Mouse (Mus musculus) forebrain, embryonic 12.5 days (tissue): ENCODE data around the gene Fryl. TPM values are rescaled to one million over a fixed set of nuclear protein-coding genes. Genes with fewer than 3 reads are reported as not detected.

ENCODE experiments used
- ATAC-seq: fragments of 200-750 bp; cut with Nextera tagmentation; 2 replicates; pipeline ENCODE4 v1.8.0; 2017; ENCODE audit warnings: moderate TSS enrichment; ENCODE audit not compliant: low FRiP score
- H3K27ac ChIP-seq: fragments of 300-500 bp; sonication (generic); 2 replicates; pipeline ENCODE4 v1.5.1; 2016; ENCODE audit warnings: mild to moderate bottlenecking
- H3K27me3 ChIP-seq: fragments of 300-500 bp; sonication (generic); 2 replicates; pipeline ENCODE4 v1.6.1; 2016; ENCODE audit warnings: mild to moderate bottlenecking
- H3K36me3 ChIP-seq: fragments of 300-500 bp; sonication (generic); replicated peaks from 2 replicates; pipeline ENCODE4 v1.6.1; 2016; ENCODE audit warnings: mild to moderate bottlenecking
- H3K4me1 ChIP-seq: fragments of 300-500 bp; sonication (generic); 2 replicates; pipeline ENCODE4 v1.6.1; 2016
- H3K4me2 ChIP-seq: fragments of 300-500 bp; sonication (generic); 2 replicates; pipeline ENCODE4 v1.6.1; 2016; ENCODE audit warnings: mild to moderate bottlenecking, moderate library complexity
- H3K4me3 ChIP-seq: fragments of 300-500 bp; sonication (generic); replicated peaks from 2 replicates; pipeline ENCODE4 v1.5.1; 2016; ENCODE audit warnings: mild to moderate bottlenecking
- H3K9ac ChIP-seq: fragments of 300-500 bp; sonication (generic); 2 replicates; pipeline ENCODE4 v1.6.1; 2016; ENCODE audit warnings: mild to moderate bottlenecking
- H3K9me3 ChIP-seq: fragments of 300-500 bp; sonication (generic); 2 replicates; pipeline ENCODE4 v1.6.1; 2016
- WGBS: fragments of 180-500 bp; shearing (Covaris S2); methylation state at CpG from one replicate; pipeline ENCODE4 v1.1.7; 2016; 5-methylcytosine and 5-hydroxymethylcytosine counted together
- polyA plus RNA-seq: library from polyadenylated mRNA; unstranded; fragments of >200 nt; fragmentation: Nextera tagmentation; extraction: Ambion mirVana; gene quantifications from 2 replicates; pipeline ENCODE4 v1.2.1, GENCODE M21; 2016

Fryl gene
- polyA plus RNA-seq, 1 experiment from 2014 or later = 53.4 TPM

DNA sequence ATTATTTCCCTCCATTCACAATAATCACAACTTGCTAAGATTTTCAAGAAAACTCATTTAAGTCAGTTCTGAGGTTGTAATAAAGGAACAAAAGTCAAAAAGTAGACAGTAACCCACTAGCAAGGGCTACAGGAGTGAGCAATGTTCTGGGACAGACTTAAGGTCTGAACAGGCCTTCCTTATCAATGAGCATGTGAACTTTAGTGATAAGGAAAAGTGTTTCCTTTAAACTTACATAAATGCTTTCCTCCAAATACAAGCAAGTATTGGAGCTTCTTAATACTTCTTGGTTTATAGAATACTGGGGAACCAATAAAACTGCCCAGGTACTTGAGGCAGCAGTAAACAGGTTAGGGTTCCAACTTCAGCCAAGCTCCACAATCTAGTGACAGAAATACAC lies 3.7 kb downstream of the Fryl start:
- no peak for ATAC-seq
- Histone ChIP-seq H3K9ac (no peak overlapping the region), H3K4me1 (peaks cover 15% of the 10 kb centered on the region), H3K9me3 (no peaks in the 10 kb centered on the region), H3K4me2 (no peak overlapping the region), H3K36me3 (no peaks in the 10 kb centered on the region), H3K4me3 (no peak overlapping the region), H3K27ac (no peak overlapping the region), H3K27me3 (0 out of 2 replicates have a peak, but pooled peaks cover 2% of the 10 kb centered on the region)

DNA sequence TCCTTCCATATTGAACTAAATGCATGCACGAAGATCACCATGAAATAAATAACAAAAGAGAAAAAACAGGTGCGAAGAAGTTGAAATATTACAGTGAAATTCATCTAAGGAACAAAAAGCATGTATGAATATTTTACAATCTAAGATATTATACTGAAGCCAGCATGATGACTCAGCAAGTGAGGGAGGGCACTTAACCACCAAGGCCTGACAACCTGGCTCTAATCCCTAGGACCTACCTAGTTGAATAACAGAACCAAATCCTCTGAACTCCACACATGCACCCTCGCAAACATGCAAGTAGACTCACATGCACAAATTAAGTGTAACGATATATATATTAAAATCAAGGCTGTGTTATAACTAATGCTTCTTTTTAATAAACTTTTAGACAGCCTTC lies 7.1 kb downstream of the Fryl start:
- Histone ChIP-seq H3K27me3 (no peaks in the 10 kb centered on the region), H3K9me3 (no peaks in the 10 kb centered on the region)
- WGBS = 96% methylated on average over 4 of the region's 4 CpGs

DNA sequence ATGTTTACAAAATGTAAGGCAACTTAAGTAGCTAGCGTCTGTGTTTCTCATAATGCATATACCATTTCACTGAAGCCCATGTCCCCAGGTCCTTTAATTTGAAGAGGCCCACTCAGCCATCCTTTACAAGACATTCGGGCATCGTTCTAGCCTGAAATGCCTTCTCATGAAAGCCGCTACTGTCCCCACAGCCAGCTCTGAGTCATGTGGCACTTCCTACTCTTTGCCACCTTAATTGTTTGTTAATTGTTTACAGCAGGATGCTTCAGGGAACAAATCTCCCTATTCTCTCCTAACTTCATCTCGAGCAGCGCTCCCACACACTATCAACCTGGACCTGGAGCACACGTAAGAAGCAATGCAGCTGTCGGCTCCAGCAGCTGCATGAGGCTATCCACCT lies 8.2 kb downstream of the Fryl start:
- ATAC-seq = no peak; the same call in 1 of the 2 replicates
- WGBS = 71% methylated on average over 8 of the region's 8 CpGs

More for the DNA sequence above, 7.1 kb downstream of the Fryl start:
- Histone ChIP-seq H3K27ac (no peak overlapping the region), H3K36me3 (no peaks in the 10 kb centered on the region), H3K9ac (no peak overlapping the region), H3K4me3 (no peak overlapping the region), H3K4me2 (no peak overlapping the region), H3K4me1 (peaks cover 11% of the 10 kb centered on the region)
- ATAC-seq = no peak

DNA sequence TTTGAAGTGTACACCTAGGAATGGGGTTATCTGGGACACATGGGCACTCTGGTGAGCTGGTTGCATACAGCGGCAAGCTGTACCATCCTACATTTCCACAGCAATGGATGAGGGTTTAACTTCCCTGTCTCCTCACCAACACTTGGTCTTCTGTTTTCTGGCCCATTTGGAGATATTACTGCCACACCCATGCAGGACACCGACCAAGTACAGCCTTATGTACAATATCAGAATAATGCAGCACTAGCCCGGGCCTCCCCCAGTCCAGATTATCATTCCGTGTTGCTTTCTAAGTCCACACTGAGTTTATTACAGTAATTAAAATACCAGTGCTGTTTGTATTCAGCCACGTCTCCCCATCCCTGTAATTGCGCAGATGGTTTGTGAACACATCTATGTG lies 10.0 kb downstream of the Fryl start:
- H3K27ac ChIP-seq = no peak overlapping the region
- peaks cover 10% of the 10 kb centered on the region; the same call in 1 of the 2 replicates for H3K4me1 ChIP-seq
- WGBS = 91% methylated on average over 6 of the region's 6 CpGs
- no peaks in the 10 kb centered on the region for H3K36me3 ChIP-seq
- no peak overlapping the region for H3K9ac ChIP-seq
- no peak overlapping the region for H3K4me3 ChIP-seq
- ATAC-seq = no peak
- H3K27me3 ChIP-seq = no peaks in the 10 kb centered on the region
- no peak overlapping the region for H3K4me2 ChIP-seq
- no peaks in the 10 kb centered on the region for H3K9me3 ChIP-seq

More for the DNA sequence above, 8.2 kb downstream of the Fryl start:
- no peaks in the 10 kb centered on the region for H3K9me3 ChIP-seq
- no peak overlapping the region for H3K27ac ChIP-seq
- H3K9ac ChIP-seq = no peak overlapping the region
- no peaks in the 10 kb centered on the region for H3K27me3 ChIP-seq
- peaks cover 5% of the 10 kb centered on the region; the same call in 1 of the 2 replicates for H3K4me1 ChIP-seq
- no peaks in the 10 kb centered on the region for H3K36me3 ChIP-seq
- H3K4me3 ChIP-seq = no peak overlapping the region
- H3K4me2 ChIP-seq = no peak overlapping the region

DNA sequence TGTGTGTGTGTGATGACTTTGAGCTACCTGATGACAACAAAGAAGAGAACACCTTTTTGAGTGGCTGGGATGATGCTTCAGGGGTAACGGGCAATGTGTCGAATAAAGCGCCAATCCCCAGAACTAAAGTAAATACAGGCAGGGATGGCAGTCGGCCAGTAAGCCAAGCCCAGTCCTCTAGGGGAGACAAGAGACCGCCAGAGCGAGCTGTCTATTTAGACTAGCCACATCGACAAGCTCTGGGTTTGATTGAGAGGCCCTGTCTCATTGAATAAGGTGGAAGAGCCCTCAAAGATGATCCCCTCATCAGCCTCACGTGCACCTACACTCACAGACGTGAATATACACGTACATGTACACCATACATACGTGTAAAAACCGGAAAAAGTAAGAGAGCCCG lies 12.0 kb downstream of the Fryl start:
- Histone ChIP-seq H3K4me3 (no peak overlapping the region), H3K36me3 (no peaks in the 10 kb centered on the region), H3K27ac (no peak overlapping the region), H3K27me3 (no peaks in the 10 kb centered on the region), H3K9ac (no peak overlapping the region), H3K4me2 (no peak overlapping the region), H3K9me3 (no peaks in the 10 kb centered on the region), H3K4me1 (peaks cover 12% of the 10 kb centered on the region; the same call in 1 of the 2 replicates)
- no peak for ATAC-seq
- 82% methylated on average over 13 of the region's 13 CpGs for WGBS

DNA sequence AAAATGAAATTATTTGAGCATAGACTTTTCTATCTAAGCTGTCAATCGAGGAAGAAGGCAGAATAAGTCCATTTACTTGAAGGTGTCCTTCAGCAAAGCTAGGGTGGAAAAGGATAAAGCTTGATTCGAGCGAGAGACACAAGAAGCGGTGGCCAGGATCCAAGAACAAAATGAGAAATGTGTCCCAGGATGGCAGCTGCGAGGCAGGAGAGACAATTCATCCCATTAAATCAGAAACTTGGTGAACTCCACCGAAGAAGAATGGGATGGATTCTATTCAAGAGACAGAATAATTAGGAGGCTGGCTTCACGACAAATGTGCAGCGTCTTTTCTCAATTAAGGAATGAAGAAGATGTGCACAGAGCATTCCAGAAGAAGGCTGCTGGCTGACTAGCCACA lies 14.5 kb downstream of the Fryl start:
- Histone ChIP-seq H3K9me3 (no peaks in the 10 kb centered on the region), H3K4me2 (no peak overlapping the region), H3K36me3 (no peaks in the 10 kb centered on the region), H3K4me1 (peaks cover 18% of the 10 kb centered on the region), H3K27ac (no peak overlapping the region), H3K27me3 (no peaks in the 10 kb centered on the region), H3K9ac (no peak overlapping the region), H3K4me3 (no peak overlapping the region)
- 70% methylated on average over 8 of the region's 8 CpGs for WGBS
- no peak for ATAC-seq

DNA sequence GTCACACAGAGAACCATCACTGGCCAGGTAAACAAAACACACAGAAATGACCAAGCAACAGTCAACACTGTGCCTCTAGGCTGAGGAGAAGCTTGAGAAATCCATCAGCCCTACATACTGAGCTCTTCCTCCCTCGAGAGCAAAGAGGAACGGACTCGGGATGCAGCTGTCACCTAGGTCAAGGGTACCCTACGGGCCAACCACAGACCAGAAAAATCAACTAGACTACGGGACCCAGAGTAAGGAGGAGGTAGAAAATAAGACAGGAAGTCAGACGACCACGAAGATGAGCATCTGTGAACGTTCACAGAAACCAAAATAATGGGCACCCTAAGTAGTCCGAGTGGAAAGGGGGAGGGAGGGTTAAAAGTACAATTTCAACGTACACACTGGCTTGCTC lies 15.1 kb downstream of the Fryl start:
- 83% methylated on average over 10 of the region's 10 CpGs for WGBS
- H3K9ac ChIP-seq = no peak overlapping the region
- no peak overlapping the region for H3K4me3 ChIP-seq
- no peak for ATAC-seq
- H3K4me2 ChIP-seq = no peak overlapping the region
- no peak overlapping the region for H3K27ac ChIP-seq
- no peaks in the 10 kb centered on the region for H3K9me3 ChIP-seq
- H3K36me3 ChIP-seq = no peaks in the 10 kb centered on the region
- H3K27me3 ChIP-seq = no peaks in the 10 kb centered on the region
- H3K4me1 ChIP-seq = peaks cover 23% of the 10 kb centered on the region

DNA sequence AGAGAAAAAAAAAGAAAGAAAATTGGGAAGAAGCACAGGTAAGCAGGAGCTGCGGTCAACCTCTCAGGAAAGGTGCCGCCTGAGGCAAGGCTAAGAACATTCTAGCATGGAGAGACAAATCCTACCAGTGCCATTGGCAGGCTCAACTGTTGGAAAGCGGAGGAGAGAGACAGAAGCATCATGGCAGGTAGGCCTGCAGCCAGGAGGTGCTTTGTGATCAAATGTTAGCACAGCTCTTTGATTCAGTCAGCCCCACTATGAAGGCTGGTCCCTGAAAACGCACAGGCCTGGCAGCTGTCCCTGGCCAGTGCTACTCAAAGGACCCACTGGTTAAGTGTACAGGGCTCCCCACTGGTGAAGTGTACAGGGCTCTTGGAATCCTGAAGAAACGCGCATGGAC lies 16.0 kb downstream of the Fryl start:
- Histone ChIP-seq H3K9ac (no peak overlapping the region), H3K27ac (no peak overlapping the region), H3K4me3 (no peak overlapping the region), H3K27me3 (no peaks in the 10 kb centered on the region), H3K4me2 (no peak overlapping the region), H3K4me1 (peaks cover 23% of the 10 kb centered on the region), H3K36me3 (no peaks in the 10 kb centered on the region), H3K9me3 (no peaks in the 10 kb centered on the region)
- ATAC-seq = no peak
- WGBS = 94% methylated on average over 6 of the region's 6 CpGs

DNA sequence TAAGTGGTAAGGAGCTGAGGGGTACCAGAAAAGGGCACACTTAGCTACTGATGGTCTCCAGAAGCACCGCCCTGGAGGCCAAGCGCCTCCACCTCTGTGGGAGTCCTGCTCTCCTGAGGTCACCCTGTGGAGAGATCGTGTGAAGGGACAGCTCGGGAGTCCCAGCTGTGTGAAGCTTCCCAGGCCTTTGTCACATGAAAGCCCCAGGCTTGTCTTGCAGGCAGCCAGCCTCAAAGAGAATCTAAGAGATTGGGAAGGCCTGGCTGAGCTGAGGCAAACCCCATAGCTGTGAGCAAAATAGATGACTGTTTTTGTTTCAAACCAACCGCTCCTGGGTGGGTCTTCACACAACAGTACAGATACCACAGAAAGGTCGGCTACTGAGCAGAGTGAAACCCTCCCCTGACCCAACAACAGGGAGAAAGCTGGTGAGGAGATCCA lies 19.5 kb downstream of the Fryl start:
- Histone ChIP-seq H3K27ac (0 out of 2 replicates have a peak overlapping the region, but pooled peaks have one; percentile 42), H3K4me1 (peaks cover 40% of the 10 kb centered on the region), H3K27me3 (no peaks in the 10 kb centered on the region), H3K4me2 (no peak overlapping the region), H3K36me3 (no peaks in the 10 kb centered on the region), H3K9ac (no peak overlapping the region), H3K9me3 (no peaks in the 10 kb centered on the region), H3K4me3 (no peak overlapping the region)
- WGBS = 10% methylated on average over 6 of the region's 6 CpGs
- peak; percentile 42 for ATAC-seq

DNA sequence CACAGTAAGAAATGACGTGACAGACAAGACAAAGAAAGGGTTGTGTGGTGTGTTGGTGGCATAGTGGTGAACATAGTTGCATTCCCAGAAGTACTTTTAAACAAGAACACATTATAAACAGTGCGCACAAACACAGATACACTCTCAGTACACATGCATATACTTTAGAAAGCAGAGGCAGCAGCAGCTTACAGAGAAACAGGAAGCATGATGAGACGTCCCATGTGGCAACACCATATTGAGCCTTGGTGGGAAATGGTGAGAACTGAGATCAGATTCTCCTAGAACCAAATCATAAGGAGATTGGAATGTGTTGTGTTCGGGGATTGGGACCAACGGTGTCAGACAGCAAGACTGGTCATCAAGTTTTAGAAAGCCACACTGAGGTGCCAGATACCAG lies 21.2 kb downstream of the Fryl start:
- H3K4me1 ChIP-seq = peaks cover 41% of the 10 kb centered on the region
- no peak overlapping the region for H3K9ac ChIP-seq
- 86% methylated on average over 5 of the region's 5 CpGs for WGBS
- no peaks in the 10 kb centered on the region for H3K9me3 ChIP-seq
- no peaks in the 10 kb centered on the region for H3K27me3 ChIP-seq
- no peak overlapping the region for H3K4me2 ChIP-seq
- no peak overlapping the region for H3K27ac ChIP-seq
- H3K36me3 ChIP-seq = no peaks in the 10 kb centered on the region
- ATAC-seq = no peak
- H3K4me3 ChIP-seq = no peak overlapping the region

DNA sequence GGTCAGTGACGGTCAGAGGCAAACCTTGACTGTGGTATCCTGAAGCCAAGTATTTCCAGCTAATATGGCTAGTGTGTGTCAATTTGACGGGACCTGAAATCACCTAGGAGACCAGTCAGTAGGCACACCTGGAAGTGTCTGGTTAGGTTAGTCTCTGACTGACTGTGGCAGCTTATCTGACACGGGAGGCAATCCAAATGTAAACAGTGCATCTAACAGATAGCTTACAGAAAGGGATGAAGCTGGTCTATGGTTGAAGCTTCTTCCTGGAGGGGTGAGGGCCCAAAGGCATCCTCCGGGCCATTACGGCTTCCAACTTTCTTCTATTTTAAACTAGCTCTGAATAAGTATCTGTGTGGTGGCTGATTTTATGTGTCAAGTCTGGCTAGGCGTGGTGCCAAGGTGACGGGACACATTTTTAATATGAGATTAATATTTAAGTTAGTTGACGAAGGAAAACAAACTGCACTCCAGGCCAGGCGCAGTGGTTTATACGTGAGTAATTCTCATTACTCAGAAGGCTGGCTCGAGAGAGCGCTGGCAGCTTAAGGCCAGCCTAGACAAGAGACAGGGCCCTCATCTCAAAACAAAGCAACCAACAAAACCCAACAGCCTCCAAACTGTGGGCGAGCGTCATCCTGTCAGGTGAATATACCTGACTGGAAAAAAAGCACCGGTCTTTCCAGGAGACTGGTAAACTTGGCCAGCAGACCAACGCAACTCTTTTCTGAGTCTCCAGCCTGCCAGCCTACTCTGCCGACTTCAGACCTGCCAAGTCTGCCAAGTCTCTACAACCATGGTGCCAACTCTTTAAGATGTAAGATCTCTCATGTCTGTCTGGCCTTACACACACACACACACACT lies 23.2 kb downstream of the Fryl start:
- Histone ChIP-seq H3K36me3 (no peaks in the 10 kb centered on the region), H3K27me3 (no peaks in the 10 kb centered on the region), H3K27ac (no peak overlapping the region), H3K4me3 (no peak overlapping the region), H3K9ac (no peak overlapping the region), H3K4me2 (no peak overlapping the region), H3K9me3 (no peaks in the 10 kb centered on the region), H3K4me1 (peaks cover 48% of the 10 kb centered on the region)
- ATAC-seq = no peak
- WGBS = 89% methylated on average over 17 of the region's 17 CpGs

DNA sequence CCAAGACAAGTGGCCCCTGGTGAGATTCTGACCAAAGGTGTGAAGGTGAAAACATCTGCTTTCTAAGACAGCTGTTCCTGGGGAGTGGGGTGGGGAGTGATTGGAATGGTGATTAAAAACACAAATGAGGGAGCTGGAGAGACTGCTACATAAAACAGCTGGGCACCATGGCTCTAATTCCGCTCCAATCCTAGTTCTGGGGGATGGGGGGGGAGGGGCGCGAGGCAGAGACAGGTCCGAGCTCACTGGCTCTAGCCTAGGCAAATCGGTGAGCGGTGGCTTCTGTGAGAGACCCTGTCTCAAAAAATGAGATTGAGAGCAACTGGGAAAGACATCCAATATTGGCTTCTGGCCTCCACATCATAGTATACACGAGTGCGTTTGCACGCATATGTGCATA lies 24.2 kb downstream of the Fryl start:
- H3K27ac ChIP-seq = no peak overlapping the region
- no peak overlapping the region for H3K4me3 ChIP-seq
- no peaks in the 10 kb centered on the region for H3K9me3 ChIP-seq
- H3K9ac ChIP-seq = no peak overlapping the region
- H3K4me2 ChIP-seq = no peak overlapping the region
- ATAC-seq = no peak
- 26% methylated on average over 9 of the region's 9 CpGs for WGBS
- no peaks in the 10 kb centered on the region for H3K36me3 ChIP-seq
- no peaks in the 10 kb centered on the region for H3K27me3 ChIP-seq
- H3K4me1 ChIP-seq = peaks cover 54% of the 10 kb centered on the region

DNA sequence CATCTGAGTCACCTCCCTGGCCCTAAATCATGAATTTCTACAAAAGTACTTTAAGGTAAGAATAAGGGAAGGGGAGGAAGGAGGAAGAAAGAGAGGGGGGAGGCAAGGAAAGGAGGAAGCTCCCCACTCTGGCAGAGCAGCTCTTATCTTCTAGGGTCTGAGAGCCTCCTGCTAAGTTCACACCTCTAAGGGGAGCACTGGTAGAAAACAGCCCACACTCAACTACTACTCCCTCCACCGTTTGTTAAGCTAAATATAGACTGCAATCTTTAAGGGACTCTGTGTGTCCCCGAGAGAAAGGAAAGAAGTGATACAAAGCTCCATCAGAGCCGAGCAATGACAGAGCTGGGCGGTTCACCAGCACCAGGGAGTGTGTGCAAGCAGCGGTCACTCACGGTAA lies 24.6 kb downstream of the Fryl start:
- Histone ChIP-seq H3K4me3 (no peak overlapping the region), H3K4me1 (peaks cover 49% of the 10 kb centered on the region), H3K9me3 (no peaks in the 10 kb centered on the region), H3K27ac (no peak overlapping the region), H3K4me2 (no peak overlapping the region), H3K27me3 (no peaks in the 10 kb centered on the region), H3K36me3 (no peaks in the 10 kb centered on the region), H3K9ac (no peak overlapping the region)
- 12% methylated on average over 6 of the region's 6 CpGs for WGBS
- no peak for ATAC-seq
